Mouse (Mus musculus): ENCODE data around the gene Foxs1. TPM values are rescaled to one million over a fixed set of nuclear protein-coding genes. Genes with fewer than 3 reads are reported as not detected.

Gene Foxs1
- polyA plus RNA-seq, 1 experiment: 6.4 TPM

GRCm38 (mm10) chr2:152951065-152951849 is 18.2 kb upstream of the Foxs1 start, which contains the start of gene Dusp15:
Dusp15 (minus strand) TSS chr2:152951698.
- DNase-seq: no peak
- H3K27ac ChIP-seq (ENCODE audit: insufficient read depth, low read depth, low read length): peak within 1 kb of the TSS; percentile 24; the same call in 1 of the 2 replicates
- TF ChIP-seq CTCF (conservative IDR thresholded peaks at IDR 0.05; ENCODE audit: insufficient read depth, insufficient read length, low read depth, low read length) (no peak), POLR2A (IDR thresholded peaks at IDR 0.05; ENCODE audit: low read depth, low read length) (no peak)
- peak within 1 kb of the TSS; percentile 60 for H3K4me3 ChIP-seq (ENCODE audit: insufficient read depth, low read depth, low read length)
- H3K36me3 ChIP-seq (ENCODE audit: control insufficient read depth, insufficient read depth, low read length): no peaks in the 10 kb centered on the region
- H3K4me1 ChIP-seq (ENCODE audit: control insufficient read depth, insufficient read depth, low read length): no peaks in the 10 kb centered on the region
- H3K27me3 ChIP-seq (replicated peaks; ENCODE audit: control insufficient read depth, insufficient read depth, low read length): no peaks in the 10 kb centered on the region
- under 1% methylated on average over 51 of the region's 54 CpGs for WGBS

GRCm38 (mm10) chr2:152950358-152951064 is 17.5 kb upstream of the Foxs1 start:
- no peak for TF ChIP-seq CTCF (conservative IDR thresholded peaks at IDR 0.05; ENCODE audit: insufficient read depth, insufficient read length, low read depth, low read length)
- H3K4me3 ChIP-seq (ENCODE audit: insufficient read depth, low read depth, low read length): peak overlapping the region; percentile 60
- whole genome bisulfite sequencing: 49% methylated on average over 11 of the region's 11 CpGs
- H3K36me3 ChIP-seq (ENCODE audit: control insufficient read depth, insufficient read depth, low read length): no peaks in the 10 kb centered on the region
- no peak for DNase-seq
- no peaks in the 10 kb centered on the region for H3K4me1 ChIP-seq (ENCODE audit: control insufficient read depth, insufficient read depth, low read length)
- peak overlapping the region; percentile 24; the same call in 1 of the 2 replicates for H3K27ac ChIP-seq (ENCODE audit: insufficient read depth, low read depth, low read length)
- H3K27me3 ChIP-seq (replicated peaks; ENCODE audit: control insufficient read depth, insufficient read depth, low read length): no peaks in the 10 kb centered on the region

GRCm38 (mm10) chr2:152948438-152949020 is 15.5 kb upstream of the Foxs1 start:
- no peaks in the 10 kb centered on the region for H3K27me3 ChIP-seq (replicated peaks; ENCODE audit: control insufficient read depth, insufficient read depth, low read length)

GRCm38 (mm10) chr2:152947098-152947497 is 14.1 kb upstream of the Foxs1 start:
- Histone ChIP-seq H3K4me3 (ENCODE audit: insufficient read depth, low read depth, low read length) (no peak overlapping the region), H3K27me3 (replicated peaks; ENCODE audit: control insufficient read depth, insufficient read depth, low read length) (no peaks in the 10 kb centered on the region), H3K36me3 (ENCODE audit: control insufficient read depth, insufficient read depth, low read length) (no peaks in the 10 kb centered on the region), H3K4me1 (ENCODE audit: control insufficient read depth, insufficient read depth, low read length) (no peaks in the 10 kb centered on the region), H3K27ac (ENCODE audit: insufficient read depth, low read depth, low read length) (no peak overlapping the region)
- peak; percentile 47 for DNase-seq
- TF ChIP-seq POLR2A (IDR thresholded peaks at IDR 0.05; ENCODE audit: low read depth, low read length) (no peak), CTCF (conservative IDR thresholded peaks at IDR 0.05; ENCODE audit: insufficient read depth, insufficient read length, low read depth, low read length) (no peak)
- WGBS: 47% methylated on average over 7 of the region's 7 CpGs

More at GRCm38 (mm10) chr2:152948438-152949020, 15.5 kb upstream of the Foxs1 start:
- TF ChIP-seq CTCF (conservative IDR thresholded peaks at IDR 0.05; ENCODE audit: insufficient read depth, insufficient read length, low read depth, low read length) (no peak), POLR2A (IDR thresholded peaks at IDR 0.05; ENCODE audit: low read depth, low read length) (no peak)
- H3K27ac ChIP-seq (ENCODE audit: insufficient read depth, low read depth, low read length): no peak overlapping the region
- 83% methylated on average over 5 of the region's 5 CpGs for WGBS
- no peak for DNase-seq
- H3K4me1 ChIP-seq (ENCODE audit: control insufficient read depth, insufficient read depth, low read length): no peaks in the 10 kb centered on the region
- no peaks in the 10 kb centered on the region for H3K36me3 ChIP-seq (ENCODE audit: control insufficient read depth, insufficient read depth, low read length)
- H3K4me3 ChIP-seq (ENCODE audit: insufficient read depth, low read depth, low read length): no peak overlapping the region

- Histone ChIP-seq H3K27me3 (replicated peaks; ENCODE audit: control insufficient read depth, insufficient read depth, low read length) (no peaks in the 10 kb centered on the region), H3K27ac (ENCODE audit: insufficient read depth, low read depth, low read length) (no peak overlapping the region), H3K36me3 (ENCODE audit: control insufficient read depth, insufficient read depth, low read length) (no peaks in the 10 kb centered on the region), H3K4me3 (ENCODE audit: insufficient read depth, low read depth, low read length) (no peak overlapping the region), H3K4me1 (ENCODE audit: control insufficient read depth, insufficient read depth, low read length) (no peaks in the 10 kb centered on the region)
- TF ChIP-seq CTCF (conservative IDR thresholded peaks at IDR 0.05; ENCODE audit: insufficient read depth, insufficient read length, low read depth, low read length) (no peak), POLR2A (IDR thresholded peaks at IDR 0.05; ENCODE audit: low read depth, low read length) (no peak)
- 68% methylated on average over 9 of the region's 9 CpGs for WGBS
- no peak for DNase-seq
Measured at GRCm38 (mm10) chr2:152944013-152944412, 11.0 kb upstream of the Foxs1 start.

- no peak overlapping the region for H3K4me3 ChIP-seq (ENCODE audit: insufficient read depth, low read depth, low read length)
- no peaks in the 10 kb centered on the region for H3K27me3 ChIP-seq (replicated peaks; ENCODE audit: control insufficient read depth, insufficient read depth, low read length)
- DNase-seq: no peak
- H3K27ac ChIP-seq (ENCODE audit: insufficient read depth, low read depth, low read length): no peak overlapping the region
- no peaks in the 10 kb centered on the region for H3K4me1 ChIP-seq (ENCODE audit: control insufficient read depth, insufficient read depth, low read length)
- TF ChIP-seq POLR2A (IDR thresholded peaks at IDR 0.05; ENCODE audit: low read depth, low read length) (no peak), CTCF (conservative IDR thresholded peaks at IDR 0.05; ENCODE audit: insufficient read depth, insufficient read length, low read depth, low read length) (no peak)
- 15% methylated on average over 8 of the region's 8 CpGs for WGBS
- H3K36me3 ChIP-seq (ENCODE audit: control insufficient read depth, insufficient read depth, low read length): no peaks in the 10 kb centered on the region
Measured at GRCm38 (mm10) chr2:152943568-152943967, 10.6 kb upstream of the Foxs1 start.

Data from kidney, adult 2 months (tissue).